Mouse (Mus musculus) forebrain, postnatal 0 days (tissue): ENCODE measurements at regions not wholly inside any gene's neighbourhood (a gene's known extent, or its start where the extent isn't known, plus 50 kb on each side); places are given as distances from the start of the nearest gene placed in this dataset.

Source experiments
- ATAC-seq: fragments of 200-750 bp; cut with Nextera tagmentation; 2 replicates; pipeline ENCODE4 v1.8.0; 2017; ENCODE audit warnings: mild to moderate bottlenecking, moderate library complexity
- DNase-seq: peaks from one replicate; pipeline ENCODE4 v3.0.0-alpha.2; 2015
- H3K27ac ChIP-seq: fragments of 300-500 bp; sonication (generic); 2 replicates; pipeline ENCODE4 v1.5.1; 2014; ENCODE audit warnings: low read depth, mild to moderate bottlenecking, antibody characterized with exemption, low read length, moderate library complexity, mixed read lengths
- H3K27me3 ChIP-seq: fragments of 300-500 bp; sonication (generic); 2 replicates; pipeline ENCODE4 v1.6.1; 2014; ENCODE audit warnings: mild to moderate bottlenecking, low read length, mixed read lengths; ENCODE audit not compliant: insufficient read depth
- H3K36me3 ChIP-seq: fragments of 300-500 bp; sonication (generic); 2 replicates; pipeline ENCODE4 v1.6.1; 2014; ENCODE audit warnings: mild to moderate bottlenecking, moderate library complexity; ENCODE audit not compliant: insufficient read depth
- H3K4me1 ChIP-seq: fragments of 300-500 bp; sonication (generic); 2 replicates; pipeline ENCODE4 v1.6.1; 2014; ENCODE audit warnings: antibody characterized with exemption; ENCODE audit not compliant: insufficient read depth
- H3K4me2 ChIP-seq: fragments of 300-500 bp; sonication (generic); 2 replicates; pipeline ENCODE4 v1.6.1; 2014; ENCODE audit warnings: low read depth, mild to moderate bottlenecking, moderate library complexity
- H3K4me3 ChIP-seq: fragments of 300-500 bp; sonication (generic); 2 replicates; pipeline ENCODE4 v1.5.1; 2014; ENCODE audit warnings: low read depth, low read length, mixed read lengths
- H3K9ac ChIP-seq: fragments of 300-500 bp; sonication (generic); 2 replicates; pipeline ENCODE4 v1.6.1; 2014; ENCODE audit warnings: mild to moderate bottlenecking
- H3K9me3 ChIP-seq: fragments of 300-500 bp; sonication (generic); 2 replicates; pipeline ENCODE4 v1.6.1; 2016; ENCODE audit warnings: low read length
- CTCF ChIP-seq: sonication (generic); IDR thresholded peaks from 2 replicates; pipeline ENCODE4 v1.5.1; 2016; ENCODE audit warnings: antibody characterized with exemption, control low read depth, low read depth
- WGBS: fragments of 180-500 bp; shearing (Covaris S2); extraction: QIAGEN DNeasy Blood & Tissue Kit; methylation state at CpG from one replicate; pipeline ENCODE4 v1.1.7; 2014; 5-methylcytosine and 5-hydroxymethylcytosine counted together

DNA sequence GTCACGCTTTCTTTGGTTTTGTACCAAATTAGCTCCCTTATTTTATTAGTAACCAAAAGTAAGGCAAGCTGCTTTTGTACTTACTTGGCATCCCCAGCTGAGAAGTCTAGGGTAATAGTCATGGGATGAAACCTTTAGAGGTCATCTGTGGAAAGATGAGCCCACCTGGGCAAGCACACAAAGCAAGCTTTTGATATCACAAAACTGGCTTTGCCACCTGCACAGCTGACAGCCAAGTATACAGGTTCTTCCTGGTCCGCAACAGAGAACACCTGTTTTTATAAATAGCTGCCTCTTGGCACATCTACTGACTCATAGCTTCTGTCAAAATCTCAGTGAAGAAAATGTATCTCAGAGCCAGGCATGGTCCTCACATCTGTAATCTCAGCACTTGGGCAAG is 197.2 kb downstream of the Arl4a start:
- ATAC-seq (no peak), DNase-seq (no peak)
- Histone ChIP-seq H3K27me3 (no peaks in the 10 kb centered on the region), H3K4me2 (no peak overlapping the region), H3K27ac (no peak overlapping the region), H3K4me3 (no peak overlapping the region), H3K9me3 (no peaks in the 10 kb centered on the region), H3K9ac (no peak overlapping the region), H3K4me1 (no peaks in the 10 kb centered on the region), H3K36me3 (no peaks in the 10 kb centered on the region)
- no peak for TF ChIP-seq CTCF
- WGBS: 94% methylated on average over 2 of the region's 2 CpGs

DNA sequence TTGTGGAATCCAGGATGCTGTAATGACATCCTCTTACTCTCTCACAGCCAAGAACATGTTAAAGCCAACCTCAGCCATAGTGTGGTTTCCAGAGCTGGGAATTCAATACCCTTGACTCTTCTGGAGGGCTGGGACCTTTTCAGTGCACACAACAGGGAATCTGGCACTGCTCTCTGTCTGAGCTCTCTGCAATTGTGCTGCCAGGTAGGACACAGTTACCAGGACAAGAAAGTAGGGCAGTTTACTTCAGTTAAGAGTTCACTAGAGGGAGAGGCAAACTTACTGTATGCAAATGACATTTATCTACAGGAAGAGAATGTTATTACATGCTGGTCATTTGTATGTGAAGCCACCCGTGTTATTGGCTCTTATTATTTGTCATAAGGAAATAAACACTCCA is 197.6 kb downstream of the Arl4a start:
- no peak overlapping the region for H3K27ac ChIP-seq
- no peak for ATAC-seq
- no peak overlapping the region for H3K9ac ChIP-seq
- H3K4me2 ChIP-seq: no peak overlapping the region
- WGBS: 82% methylated on average over 1 of the region's 1 CpGs
- no peak overlapping the region for H3K4me3 ChIP-seq
- no peaks in the 10 kb centered on the region for H3K9me3 ChIP-seq
- H3K4me1 ChIP-seq: no peaks in the 10 kb centered on the region
- no peaks in the 10 kb centered on the region for H3K36me3 ChIP-seq
- H3K27me3 ChIP-seq: no peaks in the 10 kb centered on the region
- no peak for DNase-seq
- TF ChIP-seq CTCF: no peak

DNA sequence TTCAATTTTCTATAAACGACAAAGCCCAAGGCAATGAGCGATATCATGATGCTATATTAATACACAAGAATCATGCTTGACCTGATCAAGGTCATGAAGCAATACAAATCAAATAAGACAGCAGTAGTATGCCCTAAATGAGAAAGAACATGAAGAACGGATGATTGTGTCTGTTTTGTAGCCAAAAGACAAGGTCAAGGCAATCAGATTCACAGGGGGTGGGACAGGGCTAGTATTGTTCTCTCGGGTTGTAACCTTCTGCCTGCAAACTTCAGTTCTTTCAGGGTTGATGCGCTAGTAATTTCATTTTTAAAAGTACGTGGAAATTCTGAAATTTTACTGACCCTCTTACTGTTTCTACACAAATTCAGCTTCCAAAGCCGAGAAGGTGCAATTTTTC is 206.7 kb downstream of the Arl4a start:
- Histone ChIP-seq H3K27ac (no peak overlapping the region), H3K27me3 (no peaks in the 10 kb centered on the region), H3K4me1 (no peaks in the 10 kb centered on the region), H3K4me2 (no peak overlapping the region), H3K36me3 (no peaks in the 10 kb centered on the region), H3K4me3 (no peak overlapping the region), H3K9ac (no peak overlapping the region), H3K9me3 (no peaks in the 10 kb centered on the region)
- no peak for TF ChIP-seq CTCF
- WGBS: 81% methylated on average over 7 of the region's 7 CpGs
- no peak for ATAC-seq
- DNase-seq: no peak

DNA sequence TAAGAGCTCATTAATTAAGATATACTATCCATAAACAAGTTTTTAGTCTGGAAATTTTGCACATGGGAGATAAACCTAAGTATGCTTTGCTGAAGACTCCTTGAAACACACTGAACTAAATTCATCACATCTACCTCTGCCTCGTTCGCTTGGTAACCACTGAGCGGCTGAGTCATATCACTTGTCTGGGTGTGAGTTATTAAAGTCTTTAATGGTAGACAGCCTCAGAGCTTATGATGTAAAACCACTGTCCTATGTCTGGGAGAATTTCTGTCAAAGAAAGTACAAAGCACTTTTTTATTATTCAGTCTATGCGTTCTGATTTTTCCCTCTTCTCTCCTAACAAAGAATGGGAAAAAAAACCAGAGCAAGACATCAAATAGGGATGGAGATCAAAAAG is 207.3 kb downstream of the Arl4a start:
- Histone ChIP-seq H3K9me3 (no peaks in the 10 kb centered on the region), H3K27ac (no peak overlapping the region), H3K9ac (no peak overlapping the region), H3K4me2 (no peak overlapping the region), H3K4me3 (no peak overlapping the region), H3K36me3 (no peaks in the 10 kb centered on the region), H3K4me1 (no peaks in the 10 kb centered on the region), H3K27me3 (no peaks in the 10 kb centered on the region)
- no peak; the same call in 1 of the 2 replicates for ATAC-seq
- no peak for DNase-seq
- 84% methylated on average over 4 of the region's 4 CpGs for WGBS
- TF ChIP-seq CTCF: no peak

DNA sequence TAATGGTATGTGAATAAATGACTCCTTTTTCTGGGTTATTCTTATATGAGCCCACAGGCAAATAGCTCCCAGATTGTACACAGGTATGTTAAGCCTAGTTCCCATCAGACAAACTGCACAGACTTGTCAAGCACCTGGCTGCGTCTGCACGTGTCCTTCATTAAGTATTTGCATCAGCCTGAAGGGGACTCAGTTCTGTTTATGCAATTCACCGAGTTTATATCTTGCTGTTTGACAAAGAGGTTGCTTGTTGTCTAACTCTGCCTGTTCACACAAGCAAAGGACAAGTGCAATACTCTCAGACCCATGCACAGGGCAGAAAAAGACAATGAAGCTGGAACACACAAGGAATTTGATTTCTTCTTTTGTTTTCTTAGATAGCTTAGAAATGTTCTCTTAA is 215.2 kb downstream of the Arl4a start:
- 73% methylated on average over 3 of the region's 3 CpGs for WGBS
- Histone ChIP-seq H3K36me3 (no peaks in the 10 kb centered on the region), H3K27me3 (no peaks in the 10 kb centered on the region), H3K4me1 (no peaks in the 10 kb centered on the region), H3K9ac (no peak overlapping the region), H3K27ac (no peak overlapping the region), H3K4me3 (no peak overlapping the region), H3K9me3 (no peaks in the 10 kb centered on the region), H3K4me2 (no peak overlapping the region)
- ATAC-seq (no peak), DNase-seq (no peak)
- no peak for TF ChIP-seq CTCF

DNA sequence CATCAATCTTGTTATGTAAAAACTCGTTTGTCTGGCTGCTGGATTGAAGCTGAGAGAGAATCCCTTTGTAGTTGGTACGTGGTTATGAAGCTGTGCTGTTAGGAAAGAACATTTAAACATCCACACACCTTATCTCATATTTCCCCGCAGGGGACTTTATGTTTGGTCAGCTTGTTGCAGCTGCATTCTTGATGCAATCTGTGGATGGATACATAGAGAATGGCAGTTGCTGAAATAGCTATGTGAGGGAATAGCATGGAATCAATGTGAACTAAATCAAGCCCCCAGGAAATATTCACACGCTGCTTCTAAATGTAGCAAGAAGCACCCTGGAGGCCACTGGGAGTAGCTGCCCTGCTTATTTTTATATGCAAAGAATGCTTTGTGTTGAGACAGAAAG is 236.3 kb downstream of the Arl4a start:
- DNase-seq (no peak), ATAC-seq (no peak)
- Histone ChIP-seq H3K27me3 (no peaks in the 10 kb centered on the region), H3K27ac (no peak overlapping the region), H3K4me2 (no peak overlapping the region), H3K4me3 (no peak overlapping the region), H3K9ac (no peak overlapping the region), H3K9me3 (no peaks in the 10 kb centered on the region), H3K36me3 (no peaks in the 10 kb centered on the region), H3K4me1 (no peaks in the 10 kb centered on the region)
- TF ChIP-seq CTCF: no peak
- 65% methylated on average over 4 of the region's 4 CpGs for WGBS

DNA sequence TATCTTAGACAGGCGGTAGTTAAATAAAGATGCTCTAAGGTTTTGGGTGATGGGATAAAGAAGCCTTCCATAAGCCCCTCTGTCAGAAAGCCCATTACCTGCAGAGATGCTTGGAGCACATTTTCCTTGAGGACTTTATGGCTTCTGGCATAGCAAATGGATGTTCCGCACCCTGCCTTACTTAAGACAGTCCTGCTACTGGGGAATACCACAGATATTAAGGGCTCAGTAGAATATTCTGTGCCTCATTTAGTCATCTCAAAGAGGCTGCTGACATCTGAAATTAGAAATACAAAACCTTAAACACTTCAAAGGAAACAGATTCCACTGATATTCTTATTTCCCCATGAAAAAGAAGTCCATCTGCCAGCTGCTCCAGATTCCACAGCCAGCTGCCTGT is 240.0 kb downstream of the Arl4a start:
- Histone ChIP-seq H3K36me3 (no peaks in the 10 kb centered on the region), H3K4me3 (no peak overlapping the region), H3K9ac (no peak overlapping the region), H3K27me3 (no peaks in the 10 kb centered on the region), H3K27ac (no peak overlapping the region), H3K9me3 (no peaks in the 10 kb centered on the region), H3K4me2 (no peak overlapping the region), H3K4me1 (no peaks in the 10 kb centered on the region)
- WGBS: 88% methylated on average over 2 of the region's 2 CpGs
- no peak for ATAC-seq
- TF ChIP-seq CTCF: no peak
- DNase-seq: no peak

DNA sequence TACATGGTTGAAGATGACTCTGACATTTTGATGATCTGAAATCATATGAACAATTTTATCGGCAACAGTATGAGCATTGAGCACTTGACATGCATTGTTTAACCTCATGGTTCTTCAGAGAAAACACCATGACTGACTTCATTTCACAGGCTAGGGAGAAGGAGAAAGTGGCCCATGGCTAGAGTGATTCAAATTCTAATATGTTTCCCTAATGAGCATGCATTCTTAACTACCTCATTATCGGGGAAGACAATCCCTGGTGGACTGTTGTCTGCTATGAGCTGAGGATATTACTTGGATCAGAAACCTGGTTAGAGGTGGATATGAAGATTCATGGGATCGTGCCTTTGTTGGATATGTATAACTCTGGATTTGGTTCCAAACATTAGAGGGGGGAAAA is 240.9 kb downstream of the Arl4a start:
- H3K27me3 ChIP-seq: no peaks in the 10 kb centered on the region
- no peaks in the 10 kb centered on the region for H3K4me1 ChIP-seq
- ATAC-seq (no peak), DNase-seq (no peak)
- 48% methylated on average over 3 of the region's 3 CpGs for WGBS
- H3K36me3 ChIP-seq: no peaks in the 10 kb centered on the region
- TF ChIP-seq CTCF: no peak
- no peak overlapping the region for H3K4me3 ChIP-seq
- H3K27ac ChIP-seq: no peak overlapping the region
- H3K4me2 ChIP-seq: no peak overlapping the region
- no peak overlapping the region for H3K9ac ChIP-seq
- H3K9me3 ChIP-seq: no peaks in the 10 kb centered on the region
